Mouse (Mus musculus) CH12.LX (cell line): ENCODE data around the gene Patj. TPM values are rescaled to one million over a fixed set of nuclear protein-coding genes. Genes with fewer than 3 reads are reported as not detected.

Experiments used
- DNase-seq: peaks from one replicate; pipeline ENCODE4 v3.0.0-alpha.2; 2013; ENCODE audit errors: extremely low read depth
- H3K27ac ChIP-seq: 2 replicates; pipeline ENCODE4 v1.5.1; 2012; ENCODE audit warnings: low read depth, mild to moderate bottlenecking, control low read depth, moderate library complexity; ENCODE audit not compliant: insufficient read depth
- H3K27me3 ChIP-seq: replicated peaks from 2 replicates; pipeline ENCODE3; 2012; ENCODE audit warnings: inconsistent platforms
- H3K36me3 ChIP-seq, 2 experiments: replicated peaks in 1 of 2; 2 replicates each; pipeline versions ENCODE3 to v1.6.1; 2012; ENCODE audit warnings: inconsistent platforms in 1 of 2, low read length in 1 of 2, mild to moderate bottlenecking in 1 of 2, mixed read lengths in 1 of 2, moderate library complexity in 1 of 2; ENCODE audit not compliant: control insufficient read depth in 1 of 2, insufficient read depth in 1 of 2
- H3K4me1 ChIP-seq, 2 experiments: 2 replicates each; pipeline ENCODE4 v1.6.1; 2012; ENCODE audit warnings: inconsistent platforms in 1 of 2, moderate library complexity in 1 of 2; ENCODE audit not compliant: insufficient read depth in 2 of 2, control insufficient read depth in 1 of 2
- H3K4me2 ChIP-seq: 2 replicates; pipeline ENCODE4 v1.6.1; 2012; ENCODE audit warnings: low read depth, mild to moderate bottlenecking, control low read depth; ENCODE audit not compliant: poor library complexity, insufficient read depth, severe bottlenecking
- H3K4me3 ChIP-seq, 3 experiments: fragments of 150-350 bp in 1 of 3; sonication (generic) in 1 of 3; replicated peaks in 1 of 3; 2 replicates each; pipeline versions ENCODE3 to v1.5.1; 2011 to 2012; ENCODE audit warnings: low read depth in 2 of 3, low read length in 2 of 3, mild to moderate bottlenecking in 2 of 3, moderate library complexity in 2 of 3, control low read depth in 1 of 3, improper control_type of control experiment in 1 of 3, inconsistent platforms in 1 of 3, mixed read lengths in 1 of 3; ENCODE audit not compliant: poor library complexity in 1 of 3
- H3K79me2 ChIP-seq: replicated peaks from 2 replicates; pipeline ENCODE4 v1.6.1; 2012; ENCODE audit warnings: mild to moderate bottlenecking, moderate library complexity; ENCODE audit not compliant: control insufficient read depth, poor library complexity, insufficient read depth, severe bottlenecking; ENCODE audit errors: extremely low read depth
- H3K9ac ChIP-seq: 2 replicates; pipeline ENCODE4 v1.6.1; 2012; ENCODE audit warnings: low read depth, mild to moderate bottlenecking, control low read depth, moderate library complexity; ENCODE audit not compliant: insufficient read depth
- H3K9me3 ChIP-seq: replicated peaks from 2 replicates; pipeline ENCODE3; 2012; ENCODE audit warnings: low read length, inconsistent platforms, mixed read lengths
- BHLHE40 ChIP-seq: IDR thresholded peaks from 2 replicates; pipeline ENCODE4 v1.6.1; 2011; ENCODE audit warnings: mild to moderate bottlenecking, low read depth, low read length, improper control_type of control experiment
- CHD1 ChIP-seq: IDR thresholded peaks from 2 replicates; pipeline ENCODE4 v1.6.1; 2012; ENCODE audit warnings: low read depth, low read length, improper control_type of control experiment, inconsistent platforms
- CHD2 ChIP-seq: IDR thresholded peaks from 2 replicates; pipeline ENCODE4 v1.6.1; 2011; ENCODE audit warnings: low read length, improper control_type of control experiment
- E2F4 ChIP-seq: IDR thresholded peaks from 2 replicates; pipeline ENCODE4 v1.6.1; 2011; ENCODE audit warnings: low read depth, low read length, improper control_type of control experiment; ENCODE audit not compliant: insufficient replicate concordance
- ELF1 ChIP-seq: IDR thresholded peaks from 2 replicates; pipeline ENCODE4 v1.6.1; 2014; ENCODE audit warnings: low read depth, mild to moderate bottlenecking, inconsistent platforms, low read length, improper control_type of control experiment
- EP300 ChIP-seq: IDR thresholded peaks from 2 replicates; pipeline ENCODE4 v1.6.1; 2011; ENCODE audit warnings: low read length, improper control_type of control experiment
- GABPA ChIP-seq: IDR thresholded peaks from 2 replicates; pipeline ENCODE4 v1.6.1; 2012; ENCODE audit warnings: low read depth, low read length, improper control_type of control experiment, inconsistent platforms; ENCODE audit not compliant: insufficient replicate concordance
- JUND ChIP-seq: conservative IDR thresholded peaks from 2 replicates; pipeline ENCODE4 v1.6.1; 2011; ENCODE audit warnings: low read depth, low read length, improper control_type of control experiment
- MAFK ChIP-seq: IDR thresholded peaks from 2 replicates; pipeline ENCODE4 v1.6.1; 2011; ENCODE audit warnings: low read length, improper control_type of control experiment; ENCODE audit not compliant: insufficient replicate concordance
- MAX ChIP-seq: IDR thresholded peaks from 2 replicates; pipeline ENCODE4 v1.6.1; 2011; ENCODE audit warnings: low read length, improper control_type of control experiment
- MAZ ChIP-seq: IDR thresholded peaks from 2 replicates; pipeline ENCODE4 v1.6.1; 2012; ENCODE audit warnings: low read depth, mild to moderate bottlenecking, inconsistent platforms, low read length, improper control_type of control experiment, moderate library complexity
- MEF2A ChIP-seq: IDR thresholded peaks from 2 replicates; pipeline ENCODE4 v1.6.1; 2014; ENCODE audit warnings: low read depth, mild to moderate bottlenecking, inconsistent platforms, low read length, improper control_type of control experiment, borderline replicate concordance
- MYC ChIP-seq: IDR thresholded peaks from 2 replicates; pipeline ENCODE4 v1.6.1; 2011; ENCODE audit warnings: low read depth, mild to moderate bottlenecking, improper control_type of control experiment, low read length
- NELFE ChIP-seq: IDR thresholded peaks from 2 replicates; pipeline ENCODE4 v1.6.1; 2011; ENCODE audit warnings: low read depth, low read length, improper control_type of control experiment
- NRF1 ChIP-seq: IDR thresholded peaks from 2 replicates; pipeline ENCODE4 v1.6.1; 2014; ENCODE audit warnings: low read depth, mild to moderate bottlenecking, inconsistent platforms, low read length, improper control_type of control experiment, moderate library complexity
- PAX5 ChIP-seq: IDR thresholded peaks from 2 replicates; pipeline ENCODE4 v1.6.1; 2012; ENCODE audit warnings: low read length, inconsistent platforms, mixed read lengths
- SIN3A ChIP-seq: IDR thresholded peaks from 2 replicates; pipeline ENCODE4 v1.6.1; 2012; ENCODE audit warnings: low read length, improper control_type of control experiment, inconsistent platforms
- SMC3 ChIP-seq: IDR thresholded peaks from 2 replicates; pipeline ENCODE4 v1.6.1; 2011; ENCODE audit warnings: low read depth, low read length, improper control_type of control experiment
- TCF12 ChIP-seq: IDR thresholded peaks from 2 replicates; pipeline ENCODE4 v1.6.1; 2014; ENCODE audit warnings: low read depth, mild to moderate bottlenecking, inconsistent platforms, low read length, improper control_type of control experiment
- UBTF ChIP-seq: IDR thresholded peaks from 2 replicates; pipeline ENCODE4 v1.6.1; 2012; ENCODE audit warnings: low read depth, mild to moderate bottlenecking, inconsistent platforms, low read length, improper control_type of control experiment, moderate library complexity
- USF1 ChIP-seq: IDR thresholded peaks from 2 replicates; pipeline ENCODE4 v1.6.1; 2014; ENCODE audit warnings: low read depth, mild to moderate bottlenecking, inconsistent platforms, low read length, improper control_type of control experiment
- ZKSCAN1 ChIP-seq: IDR thresholded peaks from 2 replicates; pipeline ENCODE4 v1.6.1; 2012; ENCODE audit warnings: low read depth, inconsistent platforms, low read length, improper control_type of control experiment, borderline replicate concordance
- ZMIZ1 ChIP-seq: IDR thresholded peaks from 2 replicates; pipeline ENCODE4 v1.6.1; 2012; ENCODE audit warnings: low read depth, mild to moderate bottlenecking, inconsistent platforms, low read length, improper control_type of control experiment
- ZNF384 ChIP-seq: IDR thresholded peaks from 2 replicates; pipeline ENCODE4 v1.6.1; 2012; ENCODE audit warnings: low read depth, low read length, improper control_type of control experiment, inconsistent platforms
- dilution Hi-C: fragments of 300-500 bp; cut with MboI; formaldehyde crosslinking; loops from 2 replicates; pipeline ENCODE4 v1.14.3; 2020; ENCODE audit warnings: low sequenced_read_pairs; ENCODE audit not compliant: extremely low pct_unique_long_range_greater_than_20kb, extremely low pct_ligation_motif_present
- in situ Hi-C: fragments of 300-500 bp; cut with MboI; formaldehyde crosslinking; loops from 3 replicates; pipeline ENCODE4 v1.14.3; 2019; ENCODE audit warnings: low sequenced_read_pairs, low pct_ligation_motif_present, low pct_unique_long_range_greater_than_20kb, mixed read lengths
- polyA plus RNA-seq: library from polyadenylated mRNA; unstranded; fragments of >175 nt; gene quantifications from 2 replicates; pipeline ENCODE4 v1.2.1, GENCODE M21; 2012; ENCODE audit warnings: low read depth; ENCODE audit not compliant: insufficient read length
- total RNA-seq, 2 experiments: library from RNA; depleted of rRNA; stranded (reverse); fragments of 300-350 nt in 1 of 2; fragments of >200 nt in 1 of 2; gene quantifications; 2 replicates each; pipeline ENCODE4 v1.2.3; 2012 to 2014

Gene Patj
- total and polyA plus RNA-seq, 3 experiments: 1.2 to 6.1 (median 2.0) TPM

- H3K4me3 ChIP-seq: no peak overlapping the region
- no peaks in the 10 kb centered on the region for H3K79me2 ChIP-seq
- peaks cover 73% of the 10 kb centered on the region for H3K9me3 ChIP-seq
- H3K36me3 ChIP-seq: no peaks in the 10 kb centered on the region
- in situ Hi-C loops (no loop called here), dilution Hi-C loops (no loop called here)
- H3K4me2 ChIP-seq: no peak overlapping the region
- no peaks in the 10 kb centered on the region for H3K4me1 ChIP-seq
- H3K9ac ChIP-seq: no peak overlapping the region
- TF ChIP-seq MAX: no peak
- no peak for TF ChIP-seq BHLHE40
- TF ChIP-seq JUND: no peak
- TF ChIP-seq SMC3: no peak
- no peak for TF ChIP-seq USF1
- no peak for TF ChIP-seq CHD1
- TF ChIP-seq E2F4: no peak
- no peak for TF ChIP-seq SIN3A
- no peak for TF ChIP-seq TCF12
- no peak for TF ChIP-seq ZKSCAN1
- TF ChIP-seq NELFE: no peak
- no peak for TF ChIP-seq CHD2
- no peak for TF ChIP-seq GABPA
- no peak for TF ChIP-seq UBTF
- DNase-seq: no peak
- no peaks in the 10 kb centered on the region for H3K27me3 ChIP-seq
- no peak overlapping the region for H3K27ac ChIP-seq
Measured at GRCm38 (mm10) chr4:98743209-98743905, 347.8 kb downstream of the Patj start.

GRCm38 (mm10) chr4:98743906-98744210 lies 348.3 kb downstream of the Patj start:
- Histone ChIP-seq H3K9ac (no peak overlapping the region), H3K36me3 (no peaks in the 10 kb centered on the region), H3K4me3 (no peak overlapping the region), H3K4me1 (no peaks in the 10 kb centered on the region), H3K4me2 (no peak overlapping the region), H3K27ac (no peak overlapping the region), H3K27me3 (no peaks in the 10 kb centered on the region), H3K9me3 (peaks cover 69% of the 10 kb centered on the region), H3K79me2 (no peaks in the 10 kb centered on the region)
- TF ChIP-seq MAFK (no peak), PAX5 (no peak), ELF1 (no peak), MEF2A (no peak), ZKSCAN1 (no peak), ZMIZ1 (no peak), ZNF384 (no peak), CHD2 (no peak), CHD1 (no peak), MYC (no peak), MAZ (no peak), EP300 (no peak), GABPA (no peak), MAX (no peak), SIN3A (no peak), NRF1 (no peak)
- in situ Hi-C loops (no loop called here), dilution Hi-C loops (no loop called here)
- DNase-seq: no peak
